Mouse (Mus musculus) cortical plate, adult 2 months (tissue): ENCODE measurements at regions not wholly inside any gene's neighbourhood (a gene's known extent, or its start where the extent isn't known, plus 50 kb on each side); places are given as distances from the start of the nearest gene placed in this dataset.
A peak's percentile ranks its signal among the peaks of the same experiment; 100 is the strongest.

Experiments
- CTCF ChIP-seq: fragments of 200-500 bp; IDR thresholded peaks from 2 replicates; pipeline ENCODE4 v1.5.1; 2011; ENCODE audit warnings: mild to moderate bottlenecking, control low read depth, low read length; ENCODE audit not compliant: insufficient read depth; ENCODE audit errors: extremely low read depth
- POLR2A ChIP-seq: fragments of 200-500 bp; IDR thresholded peaks from 2 replicates; pipeline ENCODE4 v1.6.1; 2011; ENCODE audit warnings: mild to moderate bottlenecking, low read length, control low read depth; ENCODE audit not compliant: insufficient read depth; ENCODE audit errors: extremely low read depth

GRCm38 (mm10) chr7:36975475-36975874 lies 277.6 kb downstream of the Tshz3 start:
- TF ChIP-seq CTCF (peak; percentile 41; the same call in 1 of the 2 replicates), POLR2A (no peak)
